Mouse (Mus musculus) adrenal gland, postnatal 14 days (tissue): ENCODE data around the gene Hoxa10. TPM values are rescaled to one million over a fixed set of nuclear protein-coding genes. Genes with fewer than 3 reads are reported as not detected.

ENCODE experiments used
- DNase-seq: peaks from one replicate; pipeline ENCODE4 v3.0.0; 2021; ENCODE audit warnings: mixed read lengths
- total RNA-seq: library from RNA; stranded (reverse); gene quantifications from 2 replicates; pipeline ENCODE4 v1.2.3, GENCODE M21; 2021

The Hoxa10 gene
- total RNA-seq, 1 experiment from 2014 or later, result 0.15 TPM

DNA sequence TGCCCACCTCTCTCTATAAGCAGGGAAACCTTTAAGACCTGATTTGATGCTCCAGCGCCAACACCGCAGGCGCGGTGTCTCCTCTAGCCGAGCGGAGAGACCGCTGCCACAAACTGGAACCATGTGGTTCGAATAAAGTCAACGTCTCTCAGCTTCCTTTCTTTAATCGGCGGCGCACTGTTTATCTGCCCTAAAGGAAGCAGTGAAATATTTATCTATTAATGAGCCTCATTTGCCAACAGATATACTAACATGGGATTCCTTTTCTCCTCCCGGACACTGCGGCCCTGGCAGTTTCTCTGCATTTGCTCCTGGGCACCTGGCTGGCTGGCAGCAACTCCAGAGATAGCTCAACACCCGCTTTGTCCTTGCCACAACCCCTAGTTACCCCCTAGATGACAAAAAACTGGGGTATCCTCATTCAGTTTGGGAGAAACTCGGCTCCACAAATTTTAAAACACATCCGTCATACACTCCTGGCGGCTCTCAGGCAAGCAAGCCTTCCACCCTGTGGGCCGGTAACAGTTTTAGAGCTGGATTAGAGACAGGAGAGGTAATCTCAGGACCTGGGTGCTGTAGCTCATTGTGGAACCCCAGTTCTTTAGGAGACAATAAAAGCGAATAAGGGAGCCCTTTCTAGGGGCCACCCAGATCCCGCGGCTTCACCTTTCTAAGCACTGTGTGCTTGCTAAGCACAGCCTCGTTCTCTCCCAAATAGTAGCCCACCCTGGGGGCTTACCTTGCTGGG lies 22.6 kb downstream of the Hoxa10 start:
- no peak for DNase-seq

DNA sequence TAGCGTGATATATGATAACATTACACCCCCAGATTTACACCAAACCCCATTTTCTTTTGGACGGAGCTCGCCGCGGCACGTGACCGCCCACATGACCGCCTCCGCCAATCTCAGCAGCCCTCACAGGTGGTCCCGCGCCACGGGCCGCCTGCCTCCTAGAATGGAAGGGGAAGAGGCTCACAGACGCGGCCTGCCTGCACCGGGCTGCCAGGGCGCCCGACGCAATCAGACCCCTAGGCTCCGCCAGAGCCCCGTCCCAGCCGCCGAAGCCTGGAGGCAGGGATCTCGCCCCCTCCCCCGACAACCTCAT lies 23.2 kb downstream of the Hoxa10 start:
- DNase-seq, result peak; percentile 92

DNA sequence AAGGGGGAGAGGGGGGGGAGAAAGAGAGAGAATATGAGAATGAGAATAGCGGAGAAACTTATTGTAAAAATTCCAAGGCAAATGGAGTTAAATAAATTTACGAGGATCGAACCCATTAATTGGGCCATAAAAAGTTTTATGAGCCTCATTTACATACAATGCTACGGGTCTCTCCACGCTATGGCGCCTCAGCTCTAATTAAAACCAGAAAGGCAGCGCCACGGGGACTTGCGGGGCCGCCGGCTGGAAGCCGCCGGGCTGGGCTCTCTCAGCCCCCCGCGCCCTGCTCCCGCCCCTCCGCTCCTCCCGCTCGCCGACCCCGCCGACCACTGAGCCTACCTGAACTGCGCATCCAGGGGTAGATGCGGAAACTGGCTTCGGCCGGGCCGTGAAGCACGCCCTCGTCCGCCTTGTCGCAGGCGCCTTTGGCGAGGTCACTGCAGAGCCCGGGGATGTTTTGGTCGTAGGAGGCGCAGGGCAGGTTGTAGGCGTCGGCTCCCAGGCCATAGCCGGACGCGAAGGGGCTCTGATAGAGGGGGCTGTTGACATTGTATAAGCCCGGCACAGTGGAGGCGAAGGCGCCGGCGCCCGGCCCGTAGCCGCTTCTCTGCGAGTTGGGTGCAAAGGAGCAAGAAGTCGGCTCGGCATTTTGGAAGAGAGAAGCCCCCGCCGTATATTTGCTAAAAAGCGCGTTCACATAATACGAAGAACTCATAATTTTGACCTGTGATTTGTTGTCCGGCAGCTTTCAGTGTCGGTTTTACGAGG lies 23.8 kb downstream of the Hoxa10 start:
- peak; percentile 67 for DNase-seq

DNA sequence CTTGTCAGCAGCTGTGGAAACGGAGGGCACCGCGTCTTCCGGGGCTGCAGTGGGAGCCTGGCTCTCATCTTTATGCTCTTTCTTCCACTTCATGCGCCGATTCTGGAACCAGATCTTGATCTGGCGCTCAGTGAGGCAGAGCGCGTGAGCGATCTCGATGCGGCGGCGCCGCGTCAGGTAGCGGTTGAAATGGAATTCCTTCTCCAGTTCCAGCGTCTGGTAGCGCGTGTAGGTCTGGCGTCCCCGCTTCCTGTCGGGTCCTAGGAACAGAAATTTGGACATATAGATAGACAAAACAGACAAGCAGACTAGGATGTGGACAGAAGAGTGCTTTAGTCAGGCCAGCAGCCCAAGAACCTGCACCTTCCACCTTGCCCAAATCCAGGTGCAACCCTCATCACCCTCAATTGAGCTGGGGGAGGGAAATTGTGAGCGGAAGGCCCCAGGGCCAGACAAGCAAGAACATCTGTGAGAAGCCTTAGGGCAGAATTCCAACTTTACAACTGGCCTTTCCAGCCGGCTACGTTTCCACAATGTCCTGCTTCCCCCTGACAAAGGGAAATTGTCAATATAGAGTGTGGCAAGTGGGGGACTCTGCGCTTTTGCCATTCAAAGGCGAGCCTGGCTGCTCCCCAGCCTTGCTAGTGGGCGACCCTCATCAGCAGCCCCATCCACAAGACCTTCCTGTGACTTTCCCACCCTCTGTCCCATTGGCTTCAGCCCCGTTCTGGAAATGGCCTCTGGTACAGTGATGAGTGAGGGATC lies 24.7 kb downstream of the Hoxa10 start:
- DNase-seq, result no peak

DNA sequence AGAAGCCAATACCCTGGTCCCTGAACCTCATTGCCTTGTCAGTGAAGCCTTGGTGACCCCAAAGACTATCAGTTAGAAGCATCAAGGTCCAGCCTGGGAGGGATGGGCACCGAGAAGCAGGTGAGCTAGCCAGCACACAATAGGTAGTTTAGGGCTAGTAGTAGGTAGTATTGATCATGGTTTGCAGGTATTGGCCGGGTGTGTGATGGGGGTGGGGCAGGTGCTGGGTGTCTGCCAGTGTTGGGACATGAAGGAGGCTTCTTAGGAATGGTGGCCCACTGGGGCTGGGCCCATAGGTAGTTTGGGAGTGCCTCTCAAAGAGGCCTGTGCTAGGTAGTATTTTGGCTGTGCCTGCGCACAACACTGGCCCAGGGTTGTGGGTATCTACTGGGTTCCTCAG lies 25.6 kb downstream of the Hoxa10 start:
- no peak for DNase-seq

DNA sequence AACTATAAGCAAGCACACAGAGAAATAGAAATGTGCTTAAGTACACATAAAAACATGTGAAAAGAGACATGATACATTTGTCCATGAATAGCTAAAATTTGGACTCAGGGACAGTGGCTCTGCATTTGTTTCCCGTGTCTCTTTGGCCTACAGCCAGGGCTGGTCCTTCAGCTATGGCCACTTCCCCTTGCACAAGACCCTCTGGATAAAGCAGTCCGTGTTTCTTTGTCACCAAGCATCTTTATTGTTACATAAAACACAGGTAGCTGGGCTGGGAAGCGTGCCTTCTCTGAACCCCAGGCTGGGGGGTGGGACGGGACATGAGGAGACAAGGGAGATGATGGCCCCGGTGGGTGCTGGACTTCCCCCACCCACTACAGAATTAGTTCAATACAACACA lies 26.4 kb downstream of the Hoxa10 start:
- DNase-seq, result no peak

DNA sequence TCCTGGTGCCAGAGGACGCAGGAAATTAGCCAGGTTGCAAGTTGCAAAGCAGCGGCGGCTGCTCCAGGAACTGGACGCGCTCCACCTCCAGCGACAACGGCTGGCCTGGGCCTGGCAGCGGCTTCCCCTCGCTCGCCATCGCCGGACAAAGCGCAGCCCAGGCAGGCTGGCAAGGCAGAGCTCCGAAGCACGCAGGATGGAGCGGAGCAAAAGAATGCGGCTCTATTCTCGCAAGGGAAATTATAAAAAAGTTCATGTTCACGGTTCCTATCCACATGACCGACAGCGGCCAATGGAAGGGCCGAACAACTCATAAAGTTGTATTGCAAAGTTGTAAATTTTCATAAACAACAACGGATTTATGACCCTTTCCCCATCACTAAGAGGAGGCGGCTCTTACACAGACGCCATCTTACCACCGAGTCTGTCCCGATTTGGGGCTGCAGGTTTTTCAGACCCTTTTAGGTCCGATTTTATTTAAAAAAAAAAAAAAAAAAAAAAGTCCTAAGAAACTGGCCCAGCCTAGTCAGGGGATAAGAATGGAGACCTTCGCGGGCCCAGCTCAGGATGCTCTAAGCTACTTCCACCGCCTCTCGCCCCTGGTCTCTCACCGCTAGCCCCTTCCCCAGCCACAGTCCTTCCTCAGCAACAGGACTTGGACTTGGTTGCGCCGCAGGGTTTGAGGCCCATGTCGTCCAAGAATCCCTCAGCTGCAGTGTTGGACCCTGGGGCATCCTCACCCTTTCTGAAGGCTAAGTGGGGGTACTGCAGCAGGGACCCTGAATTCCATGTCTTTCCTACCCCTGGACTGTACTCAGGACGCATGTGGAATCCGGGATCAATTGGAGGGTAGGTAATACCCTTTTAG lies 27.3 kb downstream of the Hoxa10 start, which contains the start of the genes Hoxa3 and Gm28308:
TSS of gene Hoxa3 (minus strand) at position 218 of the 868 bp plus-strand sequence.
TSS of gene Gm28308 (minus strand) at position 221 of the 868 bp plus-strand sequence.
- peak; percentile 85 for DNase-seq

DNA sequence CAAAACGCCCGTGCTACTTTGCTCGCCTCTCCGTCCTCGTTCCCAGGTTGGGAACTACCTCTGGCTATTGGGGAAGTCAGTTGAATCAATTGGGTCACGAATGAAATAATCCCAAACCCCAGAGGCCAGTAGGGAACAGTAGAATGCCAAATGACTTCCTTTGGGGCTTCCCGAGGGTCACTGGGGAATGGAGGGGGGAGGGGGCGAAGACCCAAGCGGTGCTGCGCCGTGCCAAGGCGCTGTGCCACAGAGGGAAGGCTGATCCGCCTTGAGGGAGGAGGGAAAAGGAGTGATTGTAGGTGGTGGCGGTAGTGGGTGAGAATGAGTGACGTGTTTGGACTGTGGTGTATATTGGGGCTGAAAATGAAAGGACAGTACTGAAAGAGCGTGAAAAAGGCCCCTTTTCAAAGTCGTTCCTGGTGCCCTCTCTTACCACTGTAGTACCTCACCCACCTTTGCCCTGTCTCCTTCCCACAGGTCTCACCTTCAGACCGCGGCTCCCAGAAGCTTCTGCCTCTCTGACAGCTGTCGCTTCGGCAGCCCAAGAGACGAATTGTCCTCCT lies 28.0 kb downstream of the Hoxa10 start:
- DNase-seq, result peak; percentile 84

DNA sequence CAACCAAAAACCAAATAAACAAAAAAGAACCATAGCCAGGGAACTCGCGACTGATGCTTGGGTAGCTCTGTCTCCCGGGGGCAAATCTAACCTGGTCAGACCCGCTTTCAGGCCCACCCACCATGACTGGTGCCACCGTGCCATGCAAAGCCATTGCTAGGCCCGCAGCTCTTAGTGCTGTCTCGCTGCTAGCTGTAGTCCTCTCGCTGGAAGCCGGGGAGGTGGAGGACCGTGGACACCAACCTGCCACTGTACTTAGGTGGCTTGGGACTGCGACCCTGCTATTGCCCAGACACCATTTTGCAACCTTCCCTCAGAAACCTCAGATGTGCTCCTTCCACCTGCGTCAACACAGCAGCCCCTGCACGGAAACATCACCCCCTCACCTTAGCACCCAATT lies 28.7 kb downstream of the Hoxa10 start:
- peak; percentile 52 for DNase-seq

DNA sequence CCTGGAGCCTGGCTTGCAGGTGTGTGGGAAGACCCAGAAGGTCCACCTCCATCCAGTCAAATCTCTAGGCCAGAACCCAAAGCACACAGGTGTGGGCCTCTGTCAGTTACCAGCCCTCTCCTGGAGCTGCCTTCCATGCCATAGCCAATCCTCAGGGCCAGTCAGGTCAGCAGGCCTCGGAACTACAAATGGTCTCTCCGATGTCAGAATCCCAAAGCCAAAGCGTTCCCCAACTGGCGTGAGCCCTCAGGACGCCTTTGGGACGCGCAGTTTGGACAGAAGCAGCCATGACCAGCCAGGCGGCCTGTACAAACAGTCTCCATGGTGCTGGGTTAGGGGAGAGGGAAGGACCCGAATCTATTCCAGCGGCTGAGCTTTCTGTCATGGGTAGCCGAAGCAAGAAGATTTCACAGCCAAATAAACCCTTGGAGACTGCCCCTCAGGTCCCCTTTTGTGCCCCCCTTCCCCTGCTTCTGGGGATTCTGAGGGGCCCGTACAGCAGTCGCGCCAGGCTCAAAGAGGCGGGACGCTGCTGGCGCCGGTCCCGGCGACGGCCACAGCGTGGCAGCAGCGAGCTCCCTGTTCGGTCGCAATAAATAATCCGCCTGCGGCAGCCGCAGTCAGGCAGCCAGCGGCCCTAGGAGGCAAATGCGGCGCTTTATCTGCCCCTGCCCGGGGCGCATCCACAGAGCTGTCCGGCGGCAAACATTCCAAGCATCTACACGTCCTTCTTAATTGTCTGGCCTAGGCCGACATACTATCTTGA lies 29.3 kb downstream of the Hoxa10 start:
- DNase-seq, result peak; percentile 92

DNA sequence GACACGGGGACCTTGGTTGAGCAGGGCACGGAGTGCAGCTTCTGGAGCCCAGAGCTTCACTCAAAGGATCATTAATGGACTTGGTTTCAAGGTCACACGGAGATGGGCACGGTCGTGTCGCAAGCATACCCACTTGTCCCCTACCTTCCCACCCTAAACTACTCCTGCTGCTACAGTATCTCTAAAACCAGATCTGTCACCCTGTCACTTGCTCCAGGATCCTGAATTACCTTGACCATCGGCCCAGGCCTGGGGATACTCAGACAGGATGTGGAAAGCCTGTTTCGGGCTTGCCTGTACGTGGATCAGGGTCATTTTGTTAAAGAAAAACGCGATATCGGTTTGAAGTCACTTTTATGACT lies 31.0 kb downstream of the Hoxa10 start:
- DNase-seq, result peak; percentile 34

DNA sequence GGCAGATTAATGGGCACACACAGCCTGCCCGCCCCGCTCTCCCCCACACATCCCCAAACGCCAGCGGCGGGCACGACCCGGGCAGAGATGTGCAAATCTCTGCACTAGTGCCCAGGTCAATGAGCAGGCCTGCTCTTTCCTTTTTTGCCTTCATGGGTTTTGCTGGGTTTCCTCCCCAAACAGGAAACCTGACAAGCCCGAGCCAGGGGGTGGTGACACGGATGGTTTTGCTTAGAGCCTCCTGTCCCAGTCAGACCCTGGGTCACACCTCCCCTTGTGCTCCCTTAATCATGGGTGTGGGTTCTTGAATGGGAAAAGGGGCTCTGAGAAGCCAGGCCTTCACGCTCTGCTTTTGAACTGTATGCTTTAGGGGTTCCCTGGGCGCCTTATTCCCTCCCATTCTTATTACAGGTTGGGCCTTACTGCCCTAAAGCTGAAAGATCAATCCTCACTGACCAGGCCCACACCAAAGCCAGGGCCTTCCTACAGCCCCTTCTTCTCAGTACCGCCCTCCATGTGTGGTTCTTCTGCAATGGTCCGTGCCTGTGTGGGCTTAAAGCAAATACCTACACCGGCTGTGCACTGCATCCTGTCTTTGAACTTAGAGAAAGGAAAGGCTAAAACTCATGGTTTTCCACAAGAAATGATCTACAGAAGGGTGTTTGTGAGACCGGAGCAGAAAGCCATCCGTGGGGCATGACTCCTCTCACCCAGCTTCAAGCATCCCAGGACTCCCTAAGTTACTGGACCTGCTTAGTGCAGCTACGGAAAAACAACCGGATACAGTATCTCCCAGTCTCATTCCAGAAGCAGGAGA lies 31.6 kb downstream of the Hoxa10 start:
- DNase-seq, result no peak

DNA sequence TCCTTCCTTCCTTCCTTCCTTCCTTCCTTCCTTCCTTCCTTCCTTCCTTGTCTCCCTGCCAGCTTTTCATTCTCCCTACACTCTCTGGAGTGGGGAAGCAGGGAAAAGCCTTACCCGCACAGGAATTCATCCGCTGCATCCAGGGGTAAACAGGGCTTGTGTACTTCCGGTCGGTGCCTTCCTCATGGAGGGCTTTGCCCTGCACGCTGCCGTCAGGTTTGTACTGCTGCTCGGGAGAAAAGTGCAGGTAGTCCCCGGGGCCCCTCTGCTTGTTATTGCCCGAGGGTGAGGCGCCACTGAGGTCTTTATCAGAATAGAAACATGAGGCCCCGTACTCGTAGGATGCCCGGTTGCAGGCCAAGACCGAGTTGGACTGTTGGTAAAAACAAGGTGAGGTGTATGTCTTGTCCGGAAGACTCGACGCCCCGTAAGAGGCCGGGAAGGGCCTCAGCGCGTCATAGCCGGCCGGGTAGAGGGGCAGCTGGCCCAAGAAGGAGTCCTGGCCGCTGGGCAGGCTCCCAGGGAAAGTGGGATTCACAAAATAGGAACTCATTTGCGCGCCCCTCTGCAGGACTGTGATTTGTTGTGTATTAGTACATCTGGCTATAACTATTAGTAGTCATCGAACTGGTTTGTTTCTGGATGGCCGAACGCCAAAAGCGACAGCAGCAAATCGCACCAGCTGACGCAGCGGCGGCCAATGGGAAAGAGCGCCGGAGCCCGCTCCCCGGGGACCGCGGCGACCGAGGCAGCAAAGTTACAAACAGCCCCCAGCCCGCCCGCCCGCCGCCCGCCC lies 32.4 kb downstream of the Hoxa10 start, which contains the start of gene Hoxa6:
TSS of gene Hoxa6 (minus strand) at position 651 of the 796 bp plus-strand sequence.
- peak; percentile 85 for DNase-seq

DNA sequence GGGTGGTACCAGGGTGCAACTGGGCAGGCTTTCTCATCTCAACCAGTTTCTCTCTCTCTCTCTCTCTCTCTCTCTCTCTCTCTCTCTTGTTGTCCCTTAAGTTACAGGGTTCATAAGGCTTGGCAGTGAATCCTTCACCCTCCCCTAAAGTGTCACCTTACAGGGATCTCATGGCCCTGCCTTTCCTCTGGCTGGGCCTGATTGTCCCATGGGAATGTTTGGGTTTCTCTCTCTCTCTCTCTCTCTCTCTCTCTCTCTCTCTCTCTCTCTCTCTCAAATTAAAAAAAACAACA lies 33.0 kb downstream of the Hoxa10 start:
- DNase-seq, result no peak

DNA sequence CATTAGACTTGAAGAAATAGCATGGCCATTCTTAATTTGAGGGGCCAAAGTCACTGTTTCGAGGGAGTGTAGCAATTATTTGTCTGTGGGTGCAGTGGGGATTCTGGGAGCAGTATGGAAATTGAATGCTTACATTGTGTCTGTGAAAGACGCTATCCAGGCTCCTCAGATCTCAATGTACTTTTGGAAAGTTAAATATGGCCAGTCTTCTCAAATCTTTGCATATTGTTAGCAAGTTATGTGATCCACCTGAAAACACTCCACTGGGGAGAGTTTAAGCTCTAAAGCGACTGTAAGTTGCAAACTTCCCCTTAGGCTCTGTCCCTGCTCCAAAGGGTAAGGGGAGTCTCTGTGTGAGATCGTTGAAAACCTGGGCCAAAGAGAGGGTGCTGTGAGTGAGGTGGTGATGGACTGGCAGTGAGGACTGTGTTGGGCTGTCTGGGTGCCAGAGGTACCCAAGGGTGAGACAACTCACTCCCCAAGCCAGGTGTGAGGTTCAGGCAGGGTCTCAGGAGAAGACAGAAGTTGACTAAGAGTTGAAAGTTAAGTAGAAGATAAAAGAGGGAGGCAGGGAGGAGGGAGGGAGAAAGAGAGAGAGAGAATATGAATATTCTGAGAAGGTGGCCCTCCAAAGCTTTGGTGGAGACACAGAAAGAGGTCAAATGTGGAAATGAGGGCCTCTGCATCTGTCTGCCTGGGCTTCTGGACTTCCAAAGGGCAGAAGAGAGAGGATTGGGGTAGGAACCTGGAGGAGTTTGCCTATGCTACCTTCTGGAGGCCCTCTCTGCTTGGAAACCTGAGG lies 33.6 kb downstream of the Hoxa10 start:
- no peak for DNase-seq

DNA sequence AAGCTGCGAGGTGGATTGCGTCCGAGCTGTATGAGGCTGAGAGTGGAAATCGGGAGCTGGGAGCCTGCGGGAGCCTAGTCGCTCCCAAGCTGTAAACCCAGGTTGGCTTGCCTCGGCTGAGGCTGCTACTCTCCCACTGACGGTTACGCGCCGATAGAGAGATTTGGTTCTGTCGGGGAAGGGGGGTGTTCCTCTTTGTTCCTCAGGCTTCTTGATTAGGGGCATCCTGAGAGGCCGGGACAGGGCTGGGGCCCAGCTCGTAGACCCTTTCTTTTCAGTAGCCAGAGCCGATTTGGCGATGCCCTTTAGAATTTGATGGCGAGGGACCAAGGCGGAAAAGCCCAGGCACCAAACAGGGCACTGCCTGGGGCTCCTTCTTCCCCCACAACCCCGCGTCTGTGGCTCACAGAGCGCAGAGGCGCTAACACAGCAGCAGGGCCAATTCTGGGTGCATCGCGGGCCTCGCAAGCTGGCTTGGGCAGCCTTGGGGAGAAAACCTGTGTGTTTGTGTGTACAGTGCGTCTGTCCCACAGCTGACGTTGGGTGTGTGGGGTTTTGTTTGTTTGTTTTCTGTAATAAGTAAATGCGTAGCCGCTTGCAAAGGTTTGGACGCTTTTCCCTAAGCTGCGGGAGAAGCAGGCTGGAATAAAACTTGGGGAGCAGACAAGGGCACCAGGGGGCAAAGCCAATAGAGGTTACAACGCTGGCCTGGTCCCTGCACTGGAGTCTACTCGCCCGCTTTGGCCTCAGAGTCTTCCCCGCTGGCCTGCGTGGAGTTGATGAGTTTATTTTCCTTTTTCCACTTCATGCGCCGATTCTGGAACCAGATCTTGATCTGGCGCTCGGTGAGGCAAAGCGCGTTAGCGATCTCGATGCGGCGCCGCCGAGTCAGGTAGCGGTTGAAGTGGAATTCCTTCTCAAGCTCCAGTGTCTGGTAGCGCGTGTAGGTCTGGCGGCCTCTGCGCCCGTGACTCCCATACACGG lies 34.7 kb downstream of the Hoxa10 start:
- DNase-seq, result peak; percentile 32

DNA sequence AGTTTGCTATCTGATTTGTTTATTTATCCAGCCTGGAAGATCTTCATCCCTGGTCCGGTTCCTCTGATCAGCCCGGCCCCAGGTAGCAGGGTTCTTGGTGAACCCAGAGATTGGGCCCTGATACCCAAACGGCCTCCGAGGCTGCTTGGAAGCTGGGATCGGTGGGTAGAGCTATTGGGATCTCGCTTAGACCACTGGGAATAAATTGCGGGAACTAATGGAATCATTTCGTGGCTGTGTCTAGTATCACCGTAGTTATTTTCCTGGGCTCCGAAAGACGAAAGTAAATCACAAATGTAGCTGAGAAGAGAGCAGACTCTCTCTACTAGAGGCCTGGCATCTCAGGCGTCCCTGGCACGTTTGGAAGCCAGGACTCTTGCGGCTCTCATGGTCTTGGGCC lies 35.4 kb downstream of the Hoxa10 start:
- DNase-seq, result no peak
